In genomic region chr2:32181364-32181763, GRCm38 (mm10) we compare ENCODE assay signal across 16 mouse cellular contexts. TPM values are rescaled to one million over a fixed set of nuclear protein-coding genes. Genes with fewer than 3 reads are reported as not detected.
DNase-seq lines count a peak whose midpoint lies in the region; ATAC-seq and TF ChIP-seq lines count a peak whose summit lies in the region.
"Had no signal": no experiment of that assay in that cellular context is flagged by ENCODE, and none has a peak within 500 bp of the region (broad histone marks: within the 10 kb centered on the region; RNA-seq: fewer than 3 reads in every experiment).

No protein-coding gene starts in this region.

- H3K9me3 ChIP-seq in forebrain, embryonic 13.5 days (replicated peaks) = no peaks in the 10 kb centered on the region
- no peaks in the 10 kb centered on the region for H3K9me3 ChIP-seq in forebrain, embryonic 15.5 days
- no peaks in the 10 kb centered on the region for H3K9me3 ChIP-seq in CH12.LX (replicated peaks; ENCODE audit: low read length)
- no peaks in the 10 kb centered on the region for H3K9me3 ChIP-seq in neural tube, embryonic 14.5 days (ENCODE audit: control insufficient read depth, low read length)
- H3K9me3 ChIP-seq: forebrain, embryonic 12.5 days; limb, embryonic 12.5 days had no signal

- no peak for TF ChIP-seq POLR2A in kidney, adult 2 months (IDR thresholded peaks at IDR 0.05; ENCODE audit: low read depth, low read length)
- no peak for TF ChIP-seq POLR2A in CH12.LX (IDR thresholded peaks at IDR 0.05; ENCODE audit: low read depth, low read length)

- TF ChIP-seq RAD21 in CH12.LX (IDR thresholded peaks at IDR 0.05; ENCODE audit: low read depth, low read length) = no peak

- peaks cover 65% of the 10 kb centered on the region for H3K4me1 ChIP-seq in forebrain, embryonic 13.5 days
- H3K4me1 ChIP-seq in forebrain, embryonic 15.5 days = peaks cover 54% of the 10 kb centered on the region
- H3K4me1 ChIP-seq in kidney, adult 2 months (ENCODE audit: control insufficient read depth, insufficient read depth, low read length) = peaks cover 53% of the 10 kb centered on the region
- peaks cover 48 to 86% of the 10 kb centered on the region in 2 experiments for H3K4me1 ChIP-seq in CH12.LX (ENCODE audit: control insufficient read depth in 1 of 2, insufficient read depth in 2 of 2)
- H3K4me1 ChIP-seq in neural tube, embryonic 14.5 days (ENCODE audit: control insufficient read depth, insufficient read depth, low read length) = peaks cover 40% of the 10 kb centered on the region

- H3K9ac ChIP-seq in forebrain, embryonic 13.5 days = no peak overlapping the region
- no peak overlapping the region for H3K9ac ChIP-seq in forebrain, embryonic 15.5 days (replicated peaks)
- H3K9ac ChIP-seq in CH12.LX (ENCODE audit: insufficient read depth, low read depth) = no peak overlapping the region
- H3K9ac ChIP-seq in neural tube, embryonic 14.5 days (replicated peaks; ENCODE audit: low read depth, low read length) = no peak overlapping the region
- H3K9ac ChIP-seq: forebrain, embryonic 12.5 days; limb, embryonic 12.5 days had no signal

- H3K79me2 ChIP-seq in CH12.LX (replicated peaks; ENCODE audit: control insufficient read depth, extremely low read depth, insufficient read depth, poor library complexity, severe bottlenecking) = peaks cover 92% of the 10 kb centered on the region

- no peak for TF ChIP-seq EP300 in CH12.LX (IDR thresholded peaks at IDR 0.05; ENCODE audit: low read length)

- H3K27me3 ChIP-seq in forebrain, embryonic 13.5 days = no peaks in the 10 kb centered on the region
- H3K27me3 ChIP-seq in forebrain, embryonic 15.5 days = no peaks in the 10 kb centered on the region
- no peaks in the 10 kb centered on the region for H3K27me3 ChIP-seq in kidney, adult 2 months (replicated peaks; ENCODE audit: control insufficient read depth, insufficient read depth, low read length)
- no peaks in the 10 kb centered on the region for H3K27me3 ChIP-seq in CH12.LX (replicated peaks)
- no peaks in the 10 kb centered on the region for H3K27me3 ChIP-seq in neural tube, embryonic 14.5 days (ENCODE audit: control insufficient read depth, insufficient read depth, low read length)
- H3K27me3 ChIP-seq: forebrain, embryonic 12.5 days; limb, embryonic 12.5 days had no signal

- no peak for DNase-seq in kidney, adult 2 months
- DNase-seq in kidney, postnatal 25 days = no peak
- no peak for DNase-seq in CH12.LX (ENCODE audit: extremely low read depth)
- DNase-seq in urinary bladder, postnatal 4 days (ENCODE audit: low spot score in 2 of 2) = no peak
- DNase-seq in embryo, embryonic 10.5 days (ENCODE audit: low spot score) = no peak
- DNase-seq: adrenal gland, adult 2 months; cerebellum, adult 9-10 months; gastrocnemius, postnatal 14 days; heart, postnatal 36 days; kidney, adult 9 months had no signal

- no peak overlapping the region for H3K4me3 ChIP-seq in forebrain, embryonic 13.5 days
- H3K4me3 ChIP-seq in forebrain, embryonic 15.5 days = no peak overlapping the region
- H3K4me3 ChIP-seq in kidney, adult 2 months (ENCODE audit: insufficient read depth, low read depth, low read length) = no peak overlapping the region
- peak overlapping the region in 1 of 3 experiments; percentile 2 for H3K4me3 ChIP-seq in CH12.LX (replicated peaks in 1 of 3; ENCODE audit: low read depth in 2 of 3, low read length in 2 of 3, poor library complexity in 1 of 3)
- H3K4me3 ChIP-seq in neural tube, embryonic 14.5 days (ENCODE audit: low read depth, low read length) = no peak overlapping the region
- H3K4me3 ChIP-seq: forebrain, embryonic 12.5 days; limb, embryonic 12.5 days had no signal

- dilution Hi-C loops in CH12.LX (cut with MboI; ENCODE audit: extremely low pct_ligation_motif_present, extremely low pct_unique_long_range_greater_than_20kb, low sequenced_read_pairs) = no loop called here

- H3K4me2 ChIP-seq in forebrain, embryonic 13.5 days = no peak overlapping the region
- no peak overlapping the region for H3K4me2 ChIP-seq in forebrain, embryonic 15.5 days (replicated peaks)
- H3K4me2 ChIP-seq in CH12.LX (ENCODE audit: insufficient read depth, low read depth, poor library complexity, severe bottlenecking) = peak overlapping the region; percentile 50; the same call in 1 of the 2 replicates
- no peak overlapping the region for H3K4me2 ChIP-seq in neural tube, embryonic 14.5 days (ENCODE audit: low read depth, low read length)
- H3K4me2 ChIP-seq: forebrain, embryonic 12.5 days; limb, embryonic 12.5 days had no signal

- H3K27ac ChIP-seq in forebrain, embryonic 13.5 days = peak overlapping the region; percentile 25; the same call in 1 of the 2 replicates
- no peak overlapping the region for H3K27ac ChIP-seq in forebrain, embryonic 15.5 days (replicated peaks)
- peak overlapping the region; percentile 13; the same call in 1 of the 2 replicates for H3K27ac ChIP-seq in kidney, adult 2 months (ENCODE audit: insufficient read depth, low read depth, low read length)
- H3K27ac ChIP-seq in CH12.LX (ENCODE audit: insufficient read depth, low read depth) = peak overlapping the region; percentile 52
- no peak overlapping the region for H3K27ac ChIP-seq in neural tube, embryonic 14.5 days (ENCODE audit: low read depth, low read length)
- H3K27ac ChIP-seq: forebrain, embryonic 12.5 days; limb, embryonic 12.5 days; macrophage had no signal

- H3K36me3 ChIP-seq in forebrain, embryonic 13.5 days (ENCODE audit: poor library complexity, severe bottlenecking) = peaks cover 39% of the 10 kb centered on the region
- peaks cover 16% of the 10 kb centered on the region for H3K36me3 ChIP-seq in forebrain, embryonic 15.5 days
- H3K36me3 ChIP-seq in kidney, adult 2 months (ENCODE audit: control insufficient read depth, insufficient read depth, low read length) = no peaks in the 10 kb centered on the region
- H3K36me3 ChIP-seq in CH12.LX (replicated peaks in 1 of 2; ENCODE audit: control insufficient read depth in 1 of 2, insufficient read depth in 1 of 2, low read length in 1 of 2) = peaks cover 32 to 58% of the 10 kb centered on the region in 2 experiments
- H3K36me3 ChIP-seq in neural tube, embryonic 14.5 days (ENCODE audit: control insufficient read depth, insufficient read depth, low read length) = peaks cover 18% of the 10 kb centered on the region

- no peak for TF ChIP-seq CTCF in kidney, adult 2 months (conservative IDR thresholded peaks at IDR 0.05; ENCODE audit: insufficient read depth, insufficient read length, low read depth, low read length)
- TF ChIP-seq CTCF in CH12.LX (conservative IDR thresholded peaks at IDR 0.05 in 1 of 2, IDR thresholded peaks at IDR 0.05 in 1 of 2; ENCODE audit: low read depth in 2 of 2, low read length in 2 of 2) = no peak

- 72% methylated on average over 5 of the region's 5 CpGs for WGBS in forebrain, embryonic 13.5 days
- 68% methylated on average over 5 of the region's 5 CpGs for WGBS in forebrain, embryonic 15.5 days
- 69% methylated on average over 5 of the region's 5 CpGs for WGBS in kidney, adult 2 months
- 57% methylated on average over 5 of the region's 5 CpGs for WGBS in neural tube, embryonic 14.5 days

- in situ Hi-C loops in CH12.LX (cut with MboI; ENCODE audit: low pct_ligation_motif_present, low pct_unique_long_range_greater_than_20kb, low sequenced_read_pairs) = no loop called here

- ATAC-seq in forebrain, embryonic 13.5 days = no peak
- ATAC-seq in forebrain, embryonic 15.5 days (replicated peaks) = no peak
- peak; percentile 12; the same call in 1 of the 2 replicates for ATAC-seq in neural tube, embryonic 14.5 days (ENCODE audit: low read depth)

TF ChIP-seq in CH12.LX, 34 proteins besides CTCF, POLR2A, EP300 and RAD21 (continues in another document):
- TF ChIP-seq GABPA (IDR thresholded peaks at IDR 0.05; ENCODE audit: insufficient replicate concordance, low read depth, low read length) (no peak), NRF1 (IDR thresholded peaks at IDR 0.05; ENCODE audit: low read depth, low read length) (no peak), E2F4 (IDR thresholded peaks at IDR 0.05; ENCODE audit: insufficient replicate concordance, low read depth, low read length) (no peak), NELFE (IDR thresholded peaks at IDR 0.05; ENCODE audit: low read depth, low read length) (no peak), BHLHE40 (IDR thresholded peaks at IDR 0.05; ENCODE audit: low read depth, low read length) (0 out of 2 replicates have a peak, but pooled peaks have one; percentile 20), ZNF384 (IDR thresholded peaks at IDR 0.05; ENCODE audit: low read depth, low read length) (no peak), USF2 (conservative IDR thresholded peaks at IDR 0.05; ENCODE audit: low read depth, low read length) (no peak), SIN3A (IDR thresholded peaks at IDR 0.05; ENCODE audit: low read length) (0 out of 2 replicates have a peak, but pooled peaks have one; percentile 8), CHD2 (IDR thresholded peaks at IDR 0.05; ENCODE audit: low read length) (no peak), KAT2A (IDR thresholded peaks at IDR 0.05; ENCODE audit: insufficient replicate concordance, low read length) (no peak), SMC3 (IDR thresholded peaks at IDR 0.05; ENCODE audit: low read depth, low read length) (no peak), MAFK (IDR thresholded peaks at IDR 0.05; ENCODE audit: insufficient replicate concordance, low read length) (no peak), MYC (IDR thresholded peaks at IDR 0.05; ENCODE audit: low read depth, low read length) (no peak), MAX (IDR thresholded peaks at IDR 0.05; ENCODE audit: low read length) (no peak; the same call in 1 of the 2 replicates), IRF4 (IDR thresholded peaks at IDR 0.05; ENCODE audit: low read depth, low read length) (0 out of 2 replicates have a peak, but pooled peaks have one; percentile 1), POLR2AphosphoS2 (IDR thresholded peaks at IDR 0.05; ENCODE audit: low read depth, low read length) (no peak)

RNA-seq across cellular contexts. Expression of gene Prrc2b, which starts 30.5 kb away (rescaled TPM):
- 53.0 and 57.4 TPM in 2 replicates for polyA plus RNA-seq in forebrain, embryonic 13.5 days (2015; fragmentation: Nextera tagmentation; extraction: Ambion mirVana)
- polyA plus RNA-seq in forebrain, embryonic 15.5 days (2015; fragmentation: Nextera tagmentation; extraction: Ambion mirVana) = 76.2 and 88.8 TPM in 2 replicates
- polyA plus RNA-seq in kidney, adult 2 months (2012; rRNA removed) = 42.5 and 43.5 TPM in 2 replicates
- total RNA-seq in CH12.LX (2012; rRNA removed) (34.3 and 42.2 TPM in 2 replicates), CH12.LX (2014; rRNA removed) (7.6 TPM in 2 replicates)
- 54.7 and 59.9 TPM in 2 replicates for polyA plus RNA-seq in CH12.LX (2012; ENCODE audit: insufficient read length, low read depth)
- 101 and 118 TPM in 2 replicates for polyA plus RNA-seq in neural tube, embryonic 14.5 days (2014; fragmentation: Nextera tagmentation; extraction: Ambion mirVana)

RNA-seq across cellular contexts. Expression of gene Pomt1, which starts 55.0 kb away (rescaled TPM):
- 23.7 and 27.0 TPM in 2 replicates for polyA plus RNA-seq in forebrain, embryonic 13.5 days (2015; fragmentation: Nextera tagmentation; extraction: Ambion mirVana)
- polyA plus RNA-seq in forebrain, embryonic 15.5 days (2015; fragmentation: Nextera tagmentation; extraction: Ambion mirVana) = 29.9 and 34.5 TPM in 2 replicates
- polyA plus RNA-seq in kidney, adult 2 months (2012; rRNA removed) = 30.2 and 37.2 TPM in 2 replicates
- total RNA-seq in CH12.LX (2012; rRNA removed) = 16.0 and 16.7 TPM in 2 replicates
- 12.3 and 13.6 TPM in 2 replicates for total RNA-seq in CH12.LX (2014; rRNA removed)
- 13.1 and 16.0 TPM in 2 replicates for polyA plus RNA-seq in CH12.LX (2012; ENCODE audit: insufficient read length, low read depth)
- polyA plus RNA-seq in neural tube, embryonic 14.5 days (2014; fragmentation: Nextera tagmentation; extraction: Ambion mirVana) = 28.2 and 30.4 TPM in 2 replicates

Comparison
In these comparisons a context has a peak if more than half of its experiments do, and no peak if none do; other contexts are left out.
1. H3K27ac ChIP-seq: peak in forebrain, embryonic 13.5 days (single experiment), kidney, adult 2 months (single experiment) and CH12.LX (single experiment); none in forebrain, embryonic 15.5 days (single experiment) and neural tube, embryonic 14.5 days (single experiment).